Mouse (Mus musculus) urinary bladder, postnatal 36 days (tissue): ENCODE measurements around the gene Gm3411.
"Not testable (repeated sequence)": the region's sequence is repeated elsewhere in the genome, so short reads cannot be mapped to it uniquely, and the experiment has no call there.

Experiments
- DNase-seq, 2 experiments: peaks; one replicate each; pipeline ENCODE4 v3.0.0; 2022; ENCODE audit warnings: low spot score in 2 of 2, mixed read lengths in 1 of 2

The Gm3411 gene

GRCm38 (mm10) chr14:6286931-6287715, at the start of gene Gm3411:
Gm3411 (minus strand) TSS chr14:6287250.
- peak; percentile 32 to 57 for DNase-seq

GRCm38 (mm10) chr14:6304743-6305142, 17.7 kb upstream of the Gm3411 start, which contains the start of gene Gm21103:
Gm21103 (minus strand) TSS chr14:6304843.
- DNase-seq = not testable (repeated sequence)

DNA sequence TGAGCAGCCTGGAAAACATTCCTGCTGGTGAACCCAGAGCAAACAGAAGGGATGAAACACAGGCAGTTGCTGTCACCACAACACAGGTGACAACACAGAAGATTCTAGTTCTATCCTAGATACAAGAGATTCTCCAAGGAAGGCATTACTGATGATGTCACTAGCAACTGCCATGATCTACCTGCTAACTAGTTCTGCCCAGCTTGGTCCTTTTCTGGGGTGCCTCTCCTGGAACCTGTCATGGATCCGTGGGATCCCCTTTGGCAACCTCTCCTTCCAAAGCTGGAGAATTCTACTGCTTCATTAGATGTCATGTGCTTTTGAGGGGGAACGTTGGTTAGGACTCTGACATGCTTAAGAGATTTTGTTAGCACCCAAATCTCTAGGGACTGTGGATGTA, 67.9 kb downstream of the Gm3411 start, which contains the start of gene Gm21560:
Gene Gm21560, minus strand, starts transcription at position 101 of the 400 bp plus-strand sequence.
- not testable (repeated sequence) for DNase-seq
